Mouse (Mus musculus) fibroblast of lung, adult 2 months (primary cell): ENCODE results near the gene Kcnb1.

Experiments
- DNase-seq: peaks from one replicate; pipeline ENCODE4 v3.0.0-alpha.2; 2011; ENCODE audit warnings: low read depth

Kcnb1 gene

DNA sequence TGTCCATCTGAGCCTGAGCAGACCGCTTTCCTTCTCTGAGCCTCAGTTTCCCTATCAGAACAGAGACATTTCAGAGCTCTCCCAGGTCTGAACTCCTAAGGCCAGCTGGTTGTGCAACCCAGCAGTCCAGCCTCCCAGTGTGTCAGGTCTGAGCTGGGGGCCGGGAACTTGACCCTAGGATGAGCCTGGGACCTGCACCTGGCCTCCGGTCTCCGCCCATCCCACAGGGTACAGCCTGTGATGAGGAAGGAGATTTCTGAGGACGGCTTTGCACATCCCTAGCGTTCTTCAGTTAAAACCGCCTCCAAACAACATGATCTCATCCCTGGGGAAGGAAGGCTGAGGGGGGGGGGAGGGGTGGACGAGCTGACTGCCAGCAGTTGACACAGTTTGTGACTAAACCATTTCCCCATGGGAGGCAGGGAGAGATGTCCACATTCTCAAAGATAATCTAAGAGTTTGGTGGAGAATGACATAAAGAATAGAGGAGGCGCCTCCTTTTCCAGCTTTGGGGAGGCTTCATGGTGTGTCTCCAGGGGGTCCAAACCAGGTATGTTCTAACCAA, 110.9 kb downstream of the Kcnb1 start:
- peak; percentile 27 for DNase-seq

GRCm38 (mm10) chr2:167078486-167078885, 111.5 kb downstream of the Kcnb1 start:
- no peak for DNase-seq

GRCm38 (mm10) chr2:167077199-167077962, 112.6 kb downstream of the Kcnb1 start:
- no peak for DNase-seq

- DNase-seq = no peak
Observed at GRCm38 (mm10) chr2:167076759-167077158, 113.2 kb downstream of the Kcnb1 start.

GRCm38 (mm10) chr2:167076352-167076751, 113.6 kb downstream of the Kcnb1 start:
- DNase-seq = no peak

DNA sequence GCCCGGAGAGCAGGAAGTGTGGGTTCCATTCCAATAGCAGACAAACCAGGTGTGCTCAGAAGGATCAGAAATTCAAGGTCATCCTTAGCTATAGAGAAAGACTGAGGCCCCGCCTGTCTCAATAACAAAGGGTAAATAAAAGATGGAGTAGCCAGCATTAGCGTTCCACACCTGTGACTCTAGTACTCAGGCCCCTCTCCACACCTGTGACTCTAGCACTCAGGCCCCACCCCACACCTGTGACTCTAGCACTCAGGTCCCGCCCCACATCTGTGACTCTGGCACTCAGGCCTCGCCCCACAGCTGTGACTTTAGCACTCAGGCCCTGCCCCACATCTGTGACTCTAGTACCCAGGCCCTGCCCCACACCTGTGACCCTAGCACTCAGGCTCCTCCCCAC, 115.4 kb downstream of the Kcnb1 start:
- no peak for DNase-seq

GRCm38 (mm10) chr2:167071641-167072601, 118.0 kb downstream of the Kcnb1 start:
- peak; percentile 82 for DNase-seq

DNA sequence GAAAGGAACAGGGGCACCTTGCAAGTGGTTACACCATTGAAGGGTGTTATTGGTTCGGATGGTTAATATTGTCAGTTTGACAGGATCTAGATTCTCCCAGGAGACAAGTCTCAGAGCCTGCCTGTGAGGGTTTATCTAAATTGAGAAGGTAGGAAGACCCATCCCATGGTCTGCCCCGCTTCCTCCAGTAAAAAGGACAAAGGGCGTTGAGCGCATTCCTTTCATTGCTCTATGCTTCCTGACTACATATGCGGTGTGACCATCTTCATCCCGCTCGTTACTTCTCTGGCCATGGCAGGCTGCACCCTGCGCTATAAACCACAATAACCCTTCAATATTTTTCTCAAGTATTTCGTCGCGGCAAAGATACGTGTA, 118.7 kb downstream of the Kcnb1 start:
- DNase-seq = no peak

- no peak for DNase-seq
Observed at GRCm38 (mm10) chr2:167070341-167070740, 119.6 kb downstream of the Kcnb1 start.

- no peak for DNase-seq
Observed at GRCm38 (mm10) chr2:167067575-167067974, 122.4 kb downstream of the Kcnb1 start.

DNA sequence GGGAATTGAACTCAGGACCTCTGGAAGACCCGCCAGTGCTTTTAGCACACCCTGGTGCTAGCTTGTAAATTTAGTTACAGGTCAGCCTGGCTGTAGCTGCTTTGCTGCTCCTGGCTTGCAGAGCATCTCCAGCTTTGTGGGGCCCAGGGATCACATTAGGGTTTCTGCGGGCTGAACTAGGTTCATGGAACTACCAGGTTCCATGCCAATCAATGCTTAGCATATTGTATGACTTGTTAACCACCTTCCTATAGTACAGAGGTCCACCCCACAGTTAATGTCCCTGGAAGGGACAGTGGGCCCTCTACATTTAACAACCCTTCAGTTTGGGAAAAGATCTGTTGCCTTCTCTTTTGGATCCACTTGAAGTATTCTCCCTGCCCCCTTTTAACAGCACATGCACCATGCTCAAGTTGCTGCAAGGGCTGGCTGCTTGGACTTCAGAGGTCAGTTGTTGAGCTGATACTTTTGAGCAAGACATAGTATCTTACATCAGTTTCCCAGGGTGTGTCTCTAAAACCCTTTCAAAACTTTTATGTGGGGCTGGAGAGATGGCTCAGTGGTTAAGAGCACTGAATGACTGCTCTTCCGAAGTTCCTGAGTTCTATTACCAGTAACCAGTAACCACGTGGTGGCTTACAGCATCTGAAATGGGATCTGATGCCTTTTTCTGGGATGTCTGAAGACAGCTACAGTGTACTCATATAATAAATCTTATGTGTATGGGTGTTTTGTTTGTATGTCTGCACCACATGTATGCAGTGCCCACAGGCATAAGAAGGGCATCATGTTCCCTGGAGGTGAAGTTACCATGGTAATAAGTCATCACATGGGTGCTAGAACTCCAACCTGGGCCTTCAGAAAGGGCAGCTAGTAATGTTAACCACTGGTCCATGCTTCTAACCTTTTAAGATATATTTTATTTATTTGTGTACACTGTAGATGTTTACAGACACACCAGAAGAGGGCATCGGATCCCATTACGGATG, 123.1 kb downstream of the Kcnb1 start:
- DNase-seq = no peak

DNA sequence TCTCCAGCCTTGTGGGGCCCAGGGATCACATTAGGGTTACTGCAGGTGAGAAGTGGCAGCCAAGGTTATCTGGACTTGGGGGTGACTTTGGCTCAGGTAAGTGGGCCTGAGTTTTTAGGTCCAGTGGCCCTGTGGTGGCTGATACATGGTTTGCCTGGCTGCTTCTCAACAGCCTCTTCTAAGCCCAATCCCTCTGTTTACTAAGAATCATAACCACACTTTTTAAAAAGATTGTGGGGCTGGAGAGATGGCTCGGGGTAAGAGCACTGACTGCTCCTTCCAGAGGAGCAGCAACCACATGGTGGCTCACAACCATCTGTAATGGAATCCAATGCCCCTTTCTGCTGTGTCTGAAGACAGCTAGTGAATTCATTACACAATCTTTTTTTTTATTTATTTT, 123.9 kb downstream of the Kcnb1 start:
- no peak for DNase-seq

DNA sequence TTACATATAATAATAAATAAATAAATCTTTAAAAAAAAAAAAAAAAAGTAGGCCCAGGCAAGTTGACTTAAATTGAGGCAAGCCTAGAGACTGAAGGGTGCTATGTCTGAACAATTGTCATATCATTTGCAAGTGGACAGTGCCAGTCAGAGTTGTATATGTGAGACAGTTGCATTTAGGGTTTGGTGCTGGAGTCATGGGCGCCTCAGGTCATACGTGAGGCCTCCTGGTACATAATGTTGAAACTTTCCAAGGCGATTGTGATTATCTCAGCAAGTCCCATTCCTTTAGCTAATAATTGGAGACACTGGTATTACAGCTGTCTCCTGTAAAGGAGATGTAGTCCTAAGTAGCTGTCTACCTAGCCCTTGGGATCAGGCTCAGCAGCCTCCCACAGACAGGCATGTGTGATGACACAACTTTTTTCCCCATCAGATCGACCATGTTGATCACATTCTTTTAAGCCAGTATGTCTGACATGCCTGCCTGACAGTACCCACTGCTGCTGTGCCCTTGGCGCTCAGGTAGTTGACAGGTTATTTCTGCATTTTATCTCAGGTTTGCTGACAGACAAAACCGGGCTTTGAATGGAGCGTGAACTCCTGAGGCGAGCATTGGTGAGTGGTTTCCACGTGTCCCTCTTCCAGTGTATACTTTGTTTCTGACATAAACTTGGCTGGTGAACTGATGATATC, 125.2 kb downstream of the Kcnb1 start:
- no peak for DNase-seq

DNA sequence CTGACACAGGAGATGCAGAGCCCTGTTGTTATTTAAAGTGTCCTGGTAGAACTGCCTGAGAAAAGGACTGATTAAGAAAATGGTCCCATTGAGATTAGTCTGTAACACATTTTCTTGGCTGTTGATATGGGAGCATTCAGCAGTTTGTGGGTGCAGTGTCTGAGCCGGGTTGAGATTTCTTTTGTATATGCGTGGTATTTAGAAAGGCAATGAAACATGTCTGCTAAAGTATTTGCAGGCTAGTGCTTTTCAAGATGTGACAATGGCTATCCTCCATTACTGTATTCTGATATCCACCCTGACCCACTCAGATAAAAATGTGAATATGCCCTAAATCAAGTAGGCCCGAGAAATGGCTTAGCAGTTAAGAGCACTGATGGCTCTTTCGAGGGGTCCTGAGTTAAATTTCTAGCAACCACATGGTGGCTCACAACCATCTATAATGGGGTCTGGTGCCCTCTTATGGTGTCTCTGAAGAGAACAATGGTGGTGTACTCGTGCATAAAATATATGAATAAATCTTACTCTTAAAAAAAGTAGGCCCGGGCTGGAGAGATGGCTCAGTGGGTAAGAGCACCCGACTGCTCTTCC, 126.0 kb downstream of the Kcnb1 start:
- DNase-seq = no peak

DNA sequence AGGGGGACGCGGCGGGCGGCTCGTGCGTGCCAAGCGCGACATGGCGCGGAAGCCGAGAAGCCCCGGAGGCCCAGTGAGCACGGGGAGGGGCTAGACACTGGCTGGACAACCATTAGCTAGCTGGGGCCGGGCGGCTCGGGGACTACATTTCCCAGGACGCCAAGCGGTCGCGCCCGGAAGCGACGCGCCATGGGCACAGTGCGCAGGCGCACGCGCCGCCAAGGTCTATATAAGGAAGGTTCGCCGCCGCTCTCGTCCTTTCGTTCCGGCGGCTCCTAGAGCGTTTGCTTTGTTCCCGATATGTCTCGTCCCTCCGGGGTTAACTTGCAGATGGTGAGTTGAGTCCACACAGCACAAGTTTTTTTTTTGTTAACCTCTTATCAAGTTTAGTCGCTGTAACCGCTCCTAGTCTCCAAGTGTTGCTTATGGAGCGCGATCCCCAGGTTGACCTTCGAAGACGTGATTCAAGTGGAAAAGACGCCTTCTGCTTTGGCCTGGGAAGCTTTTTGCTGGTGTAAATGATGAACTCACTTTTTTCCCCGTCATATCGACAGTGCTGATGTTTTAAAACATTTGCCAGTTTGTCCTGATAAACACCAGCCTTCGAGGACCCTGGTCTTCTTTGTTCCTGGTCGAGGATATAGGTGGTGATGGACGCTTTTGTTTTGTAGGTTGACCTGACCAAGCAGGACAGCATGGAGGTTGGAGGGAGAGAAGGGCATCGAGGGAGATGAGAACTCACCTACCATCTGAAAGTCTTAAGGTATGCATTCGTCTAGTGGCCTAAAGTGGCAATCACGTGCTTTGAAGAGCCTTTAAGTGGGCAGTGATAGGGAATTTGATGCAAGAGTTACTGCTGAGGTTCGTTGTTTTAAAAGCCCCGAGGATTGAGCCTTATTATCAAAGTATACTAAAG, 126.7 kb downstream of the Kcnb1 start, which contains the start of gene Znfx1:
Gene Znfx1, minus strand, starts transcription at position 51 of the 916 bp plus-strand sequence.
- peak; percentile 79 for DNase-seq

DNA sequence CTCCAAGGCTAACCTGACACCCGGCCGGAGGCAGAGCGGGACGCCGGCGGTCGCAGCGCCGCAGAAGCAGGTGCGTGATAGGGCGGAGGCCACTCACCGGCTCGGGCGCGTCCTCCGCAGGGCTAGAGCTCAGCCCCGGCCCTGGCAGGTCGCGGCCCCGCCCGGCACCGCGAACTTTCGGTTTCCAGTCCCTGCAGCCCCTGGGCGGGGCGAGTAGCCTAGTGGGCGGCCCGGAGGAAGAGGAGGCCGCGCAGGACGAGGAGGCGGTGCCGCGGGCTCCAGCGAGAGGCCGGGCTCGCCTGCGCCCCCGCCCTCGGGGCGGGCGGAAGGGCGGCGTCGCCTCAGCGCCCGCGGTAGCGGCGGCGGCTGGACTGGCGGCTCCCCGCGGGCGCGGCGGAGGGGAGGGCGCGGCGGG, 127.5 kb downstream of the Kcnb1 start:
- DNase-seq = peak; percentile 71

GRCm38 (mm10) chr2:167061381-167062034, 128.4 kb downstream of the Kcnb1 start:
- no peak for DNase-seq

- DNase-seq = no peak
Observed at GRCm38 (mm10) chr2:167060761-167061160, 129.2 kb downstream of the Kcnb1 start.

DNA sequence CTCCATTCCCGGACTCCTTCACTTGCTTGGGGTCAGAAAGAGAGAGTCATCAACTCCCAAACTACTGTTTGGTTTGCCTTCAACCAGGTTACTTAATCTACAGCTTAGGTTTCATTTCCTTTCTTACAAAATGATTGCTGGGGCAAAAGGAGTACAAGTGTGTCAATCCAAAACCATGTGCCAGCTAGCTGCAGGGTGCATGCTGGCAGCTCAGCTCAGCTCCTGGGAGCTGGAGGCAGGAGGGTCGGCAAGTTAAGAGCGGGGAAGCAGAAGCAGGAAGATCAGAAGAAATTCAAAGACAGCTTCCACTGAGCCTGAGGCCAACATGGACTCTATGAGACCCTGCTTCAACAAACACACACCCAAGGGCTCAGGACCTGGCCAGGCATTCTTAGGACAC, 129.6 kb downstream of the Kcnb1 start:
- no peak for DNase-seq
